30 mouse cellular contexts compared by ENCODE assay signal in the genomic region with DNA sequence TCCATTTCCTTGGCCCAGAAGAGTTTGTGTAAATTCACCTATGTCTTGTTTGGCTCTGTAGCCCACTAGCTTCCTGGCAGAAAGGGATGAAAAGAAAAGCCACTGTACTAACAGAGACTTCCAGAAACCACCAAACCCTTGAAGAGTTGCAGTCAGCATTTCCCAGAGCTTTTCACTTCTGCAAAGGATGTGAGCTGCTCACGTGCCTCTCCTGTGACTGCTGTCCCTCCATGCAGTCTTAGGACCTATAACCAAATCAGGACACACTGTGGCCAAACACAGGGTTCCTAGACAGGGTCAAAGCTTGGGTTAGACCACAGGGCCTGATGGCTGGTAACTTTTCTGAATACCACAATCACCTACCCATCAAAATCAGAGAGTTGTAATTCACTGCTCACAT. TPM values are rescaled to one million over a fixed set of nuclear protein-coding genes. Genes with fewer than 3 reads are reported as not detected.
A peak's percentile ranks its signal among the peaks of the same experiment; 100 is the strongest.
DNase-seq lines count a peak whose midpoint lies in the region; ATAC-seq and TF ChIP-seq lines count a peak whose summit lies in the region.
"Had no signal": no experiment of that assay in that cellular context is flagged by ENCODE, and none has a peak within 500 bp of the region (broad histone marks: within the 10 kb centered on the region; RNA-seq: fewer than 3 reads in every experiment).

No protein-coding gene starts in this region.

- H3K4me3 ChIP-seq in liver, adult 2 months (ENCODE audit: insufficient read depth, low read depth, low read length), result no peak overlapping the region
- H3K4me3 ChIP-seq in liver, embryonic 12.5 days, result no peak overlapping the region
- H3K4me3 ChIP-seq: megakaryocyte, embryonic 14.5 days; midbrain, embryonic 13.5 days; stomach, embryonic 15.5 days had no signal

- H3K27ac ChIP-seq in liver, adult 2 months (replicated peaks; ENCODE audit: insufficient read depth, low read depth, low read length), result no peak overlapping the region
- H3K27ac ChIP-seq in liver, embryonic 12.5 days, result no peak overlapping the region
- H3K27ac ChIP-seq: midbrain, embryonic 13.5 days; stomach, embryonic 15.5 days had no signal

- peak; percentile 30 to 54 for DNase-seq in heart, adult 9 months (ENCODE audit: low spot score in 2 of 2)
- DNase-seq in heart, postnatal 10 days, result no peak
- DNase-seq in liver, adult 2 months (ENCODE audit: extremely low read depth, low read depth, low spot score), result peak; percentile 33
- DNase-seq in MN1 (ENCODE audit: low spot score), result no peak
- DNase-seq in adrenal gland, postnatal 4 days (ENCODE audit: low spot score in 2 of 2), result no peak
- DNase-seq: adrenal gland, postnatal 14 days; cerebellum, adult 11-12 months; gastrocnemius, postnatal 25 days; kidney, adult 9 months; kidney, postnatal 14 days; thymus, adult 2 months; thymus, postnatal 4 days had no signal

- H3K9me3 ChIP-seq in liver, embryonic 12.5 days (replicated peaks), result no peaks in the 10 kb centered on the region
- H3K9me3 ChIP-seq: megakaryocyte, embryonic 14.5 days; midbrain, embryonic 13.5 days; stomach, embryonic 15.5 days had no signal

- ATAC-seq in liver, embryonic 12.5 days, result no peak
- ATAC-seq in granulocyte monocyte progenitor cell, adult 5-6 weeks (replicated peaks; ENCODE audit: poor library complexity, severe bottlenecking), result peak; percentile 52; the same call in 1 of the 2 replicates
- ATAC-seq: intestine, embryonic 16.5 days; midbrain, embryonic 13.5 days had no signal

- no peaks in the 10 kb centered on the region for H3K79me2 ChIP-seq in liver, adult 2 months (ENCODE audit: control insufficient read depth, insufficient read depth, low read length)

- H3K4me1 ChIP-seq in liver, adult 2 months (ENCODE audit: control insufficient read depth, insufficient read depth, low read length), result no peaks in the 10 kb centered on the region
- peaks cover 17% of the 10 kb centered on the region for H3K4me1 ChIP-seq in liver, embryonic 12.5 days
- H3K4me1 ChIP-seq: midbrain, embryonic 13.5 days; stomach, embryonic 15.5 days had no signal

- peaks cover 12% of the 10 kb centered on the region for H3K36me3 ChIP-seq in liver, adult 2 months (ENCODE audit: control insufficient read depth, insufficient read depth, low read length)
- H3K36me3 ChIP-seq in liver, embryonic 12.5 days, result peaks cover 13% of the 10 kb centered on the region; the same call in 1 of the 2 replicates
- H3K36me3 ChIP-seq: midbrain, embryonic 13.5 days; stomach, embryonic 15.5 days had no signal

- H3K9ac ChIP-seq in liver, adult 2 months (ENCODE audit: low read depth, low read length), result no peak overlapping the region
- no peak overlapping the region for H3K9ac ChIP-seq in liver, embryonic 12.5 days
- H3K9ac ChIP-seq: midbrain, embryonic 13.5 days; stomach, embryonic 15.5 days had no signal

- intact Hi-C loops in heart, postnatal 10 days (cut with DNase I), result loop anchor here (5.0 to 10.0 kb wide), 2 partner anchors 235 to 293 kb away; no protein-coding TSS in a partner anchor

- H3K4me2 ChIP-seq in liver, embryonic 12.5 days, result no peak overlapping the region
- H3K4me2 ChIP-seq: heart, embryonic 11.5 days; liver, embryonic 11.5 days; midbrain, embryonic 13.5 days; stomach, embryonic 15.5 days had no signal

- no peak for TF ChIP-seq CTCF in liver, adult 2 months (IDR thresholded peaks at IDR 0.05; ENCODE audit: low read depth, low read length)

- WGBS in liver, adult 2 months, result 67% methylated on average over 1 of the region's 1 CpGs
- 71% methylated on average over 1 of the region's 1 CpGs for WGBS in liver, embryonic 12.5 days (ENCODE audit: insufficient replicate concordance)

- no peaks in the 10 kb centered on the region for H3K27me3 ChIP-seq in liver, adult 2 months (ENCODE audit: control insufficient read depth, insufficient read depth, low read length)
- H3K27me3 ChIP-seq in liver, embryonic 12.5 days (replicated peaks), result no peaks in the 10 kb centered on the region
- H3K27me3 ChIP-seq: megakaryocyte, embryonic 14.5 days; midbrain, embryonic 13.5 days; stomach, embryonic 15.5 days had no signal

- TF ChIP-seq POLR2A in liver, adult 2 months (IDR thresholded peaks at IDR 0.05; ENCODE audit: extremely low read depth, insufficient read depth, low read length), result no peak

RNA-seq across cellular contexts. Expression of gene Snx27, which starts 29.8 kb away (rescaled TPM):
- 10 to 100 TPM; 26.8 to 32.7 TPM for total RNA-seq in heart, postnatal 10 days (2021)
- 9.6 and 13.6 TPM in 2 replicates for total RNA-seq in liver, adult 2 months (2014; rRNA removed)
- 4.7 TPM in 2 replicates for polyA plus RNA-seq in liver, adult 2 months (2012; rRNA removed)
- polyA plus RNA-seq in liver, embryonic 12.5 days (2016; fragmentation: Nextera tagmentation; extraction: Ambion mirVana), result 23.9 and 25.1 TPM in 2 replicates
- 15.6 and 24.0 TPM in 2 replicates for total RNA-seq in granulocyte monocyte progenitor cell, adult 5-6 weeks (2014; fragmentation: Nextera tagmentation)
- 21.8 and 29.7 TPM in 2 replicates for total RNA-seq in granulocyte monocyte progenitor cell, adult 5-6 weeks (2017)
- total RNA-seq in adrenal gland, postnatal 4 days (2021), result 10 to 100 TPM; 39.0 to 40.4 TPM

RNA-seq across cellular contexts. Expression of gene Gm10972, which starts 30.6 kb away (rescaled TPM):
- not detected for total RNA-seq in heart, postnatal 10 days (2021)
- not detected in 2 replicates for total RNA-seq in liver, adult 2 months (2014; rRNA removed)
- not detected in 2 replicates for polyA plus RNA-seq in liver, adult 2 months (2012; rRNA removed)
- not detected in 2 replicates for polyA plus RNA-seq in liver, embryonic 12.5 days (2016; fragmentation: Nextera tagmentation; extraction: Ambion mirVana)
- not detected in 2 replicates for total RNA-seq in granulocyte monocyte progenitor cell, adult 5-6 weeks (2014; fragmentation: Nextera tagmentation)
- not detected in 2 replicates for total RNA-seq in granulocyte monocyte progenitor cell, adult 5-6 weeks (2017)
- total RNA-seq in adrenal gland, postnatal 4 days (2021), result not detected
- total RNA-seq: adrenal gland, postnatal 14 days; gastrocnemius, postnatal 25 days; hindbrain, postnatal 0 days; layer of hippocampus, postnatal 14 days; left cerebral cortex, postnatal 36 days; monocyte, adult 5-6 weeks; neutrophil, adult 5-6 weeks had no signal
- polyA plus RNA-seq: C2C12; embryonic facial prominence, embryonic 14.5 days; forebrain, embryonic 16.5 days; heart, embryonic 11.5 days; heart, postnatal 0 days; hindbrain, embryonic 11.5 days; hindbrain, postnatal 0 days; intestine, embryonic 16.5 days; liver, embryonic 11.5 days; midbrain, embryonic 13.5 days; stomach, embryonic 15.5 days; thymus, adult 2 months had no signal

RNA-seq across cellular contexts. Expression of gene Tuft1, which starts 46.4 kb away (rescaled TPM):
- total RNA-seq in heart, postnatal 10 days (2021), result 1 to 10 TPM; 3.2 to 3.3 TPM
- 2.1 and 2.6 TPM in 2 replicates for total RNA-seq in liver, adult 2 months (2014; rRNA removed)
- polyA plus RNA-seq in liver, adult 2 months (2012; rRNA removed), result 2.6 and 7.3 TPM in 2 replicates
- polyA plus RNA-seq in liver, embryonic 12.5 days (2016; fragmentation: Nextera tagmentation; extraction: Ambion mirVana), result 5.4 and 7.5 TPM in 2 replicates
- 3.0 and 3.2 TPM in 2 replicates for total RNA-seq in granulocyte monocyte progenitor cell, adult 5-6 weeks (2014; fragmentation: Nextera tagmentation)
- 8.9 and 15.4 TPM in 2 replicates for total RNA-seq in granulocyte monocyte progenitor cell, adult 5-6 weeks (2017)
- 10 to 100 TPM; 13.7 to 15.4 TPM for total RNA-seq in adrenal gland, postnatal 4 days (2021)

Comparison
In these comparisons a context has a peak if more than half of its experiments do, and no peak if none do; other contexts are left out.
1. DNase-seq: peak in heart, adult 9 months (2 of 2) and liver, adult 2 months (single experiment); none in heart, postnatal 10 days (0 of 2), MN1 (single experiment) and adrenal gland, postnatal 4 days (0 of 2).